Mouse (Mus musculus) limb, embryonic 10.5 days (tissue): ENCODE measurements around the gene Selenon. TPM values are rescaled to one million over a fixed set of nuclear protein-coding genes. Genes with fewer than 3 reads are reported as not detected.

Experiments used
- DNase-seq: peaks from one replicate; pipeline ENCODE4 v3.0.0-alpha.2; 2017; ENCODE audit warnings: low spot score
- H3K27ac ChIP-seq: fragments of 300-500 bp; sonication (generic); 2 replicates; pipeline ENCODE4 v1.5.1; 2016; ENCODE audit warnings: mild to moderate bottlenecking
- H3K27me3 ChIP-seq: fragments of 300-500 bp; sonication (generic); 2 replicates; pipeline ENCODE4 v1.6.1; 2016; ENCODE audit warnings: low read depth, mild to moderate bottlenecking; ENCODE audit not compliant: poor library complexity, severe bottlenecking
- H3K36me3 ChIP-seq: fragments of 300-500 bp; sonication (generic); 2 replicates; pipeline ENCODE4 v1.6.1; 2016; ENCODE audit warnings: mild to moderate bottlenecking, moderate library complexity
- H3K4me1 ChIP-seq: fragments of 300-500 bp; sonication (generic); 2 replicates; pipeline ENCODE4 v1.6.1; 2016
- H3K4me3 ChIP-seq: fragments of 300-500 bp; sonication (generic); 2 replicates; pipeline ENCODE4 v1.5.1; 2016; ENCODE audit warnings: mild to moderate bottlenecking, moderate library complexity
- H3K9me3 ChIP-seq: fragments of 300-500 bp; sonication (generic); replicated peaks from 2 replicates; pipeline ENCODE4 v1.6.1; 2016; ENCODE audit warnings: mild to moderate bottlenecking
- WGBS: fragments of 180-500 bp; shearing (Covaris S2); methylation state at CpG from one replicate; pipeline ENCODE4 v1.1.7; 2016; 5-methylcytosine and 5-hydroxymethylcytosine counted together
- polyA plus RNA-seq: library from polyadenylated mRNA; unstranded; fragments of >200 nt; fragmentation: Nextera tagmentation; extraction: Ambion mirVana; gene quantifications from 2 replicates; pipeline ENCODE4 v1.2.1, GENCODE M21; 2016

Selenon gene
- polyA plus RNA-seq, 1 experiment from 2014 or later = 10.9 TPM

GRCm38 (mm10) chr4:134587636-134588197 lies 35.8 kb upstream of the Selenon start:
- Histone ChIP-seq H3K36me3 (no peaks in the 10 kb centered on the region), H3K9me3 (no peaks in the 10 kb centered on the region), H3K27ac (no peak overlapping the region), H3K27me3 (no peaks in the 10 kb centered on the region), H3K4me3 (no peak overlapping the region), H3K4me1 (peaks cover 22% of the 10 kb centered on the region)
- 71% methylated on average over 11 of the region's 11 CpGs for WGBS
- no peak for DNase-seq

- WGBS = 91% methylated on average over 1 of the region's 1 CpGs
- Histone ChIP-seq H3K27me3 (no peaks in the 10 kb centered on the region), H3K9me3 (no peaks in the 10 kb centered on the region), H3K27ac (no peak overlapping the region), H3K4me1 (peaks cover 14% of the 10 kb centered on the region), H3K36me3 (no peaks in the 10 kb centered on the region), H3K4me3 (no peak overlapping the region)
- DNase-seq = no peak
Measured at GRCm38 (mm10) chr4:134586631-134587030, 34.7 kb upstream of the Selenon start.

- Histone ChIP-seq H3K36me3 (no peaks in the 10 kb centered on the region), H3K4me3 (no peak overlapping the region), H3K27ac (no peak overlapping the region), H3K27me3 (peaks cover 1% of the 10 kb centered on the region; the same call in 1 of the 2 replicates), H3K4me1 (peaks cover 13% of the 10 kb centered on the region; the same call in 1 of the 2 replicates), H3K9me3 (no peaks in the 10 kb centered on the region)
- WGBS = 93% methylated on average over 7 of the region's 7 CpGs
- DNase-seq = no peak
Measured at GRCm38 (mm10) chr4:134586126-134586525, 34.2 kb upstream of the Selenon start.

- Histone ChIP-seq H3K4me1 (peaks cover 29% of the 10 kb centered on the region), H3K9me3 (no peaks in the 10 kb centered on the region), H3K27ac (no peak overlapping the region), H3K27me3 (peaks cover 12% of the 10 kb centered on the region; the same call in 1 of the 2 replicates), H3K4me3 (no peak overlapping the region), H3K36me3 (no peaks in the 10 kb centered on the region)
- DNase-seq = no peak
- WGBS = 77% methylated on average over 3 of the region's 3 CpGs
Measured at GRCm38 (mm10) chr4:134583513-134583912, 31.5 kb upstream of the Selenon start.

GRCm38 (mm10) chr4:134581365-134581764 lies 29.4 kb upstream of the Selenon start:
- H3K9me3 ChIP-seq = no peaks in the 10 kb centered on the region
- no peak for DNase-seq
- no peaks in the 10 kb centered on the region for H3K36me3 ChIP-seq
- H3K27me3 ChIP-seq = peaks cover 13% of the 10 kb centered on the region; the same call in 1 of the 2 replicates
- no peak overlapping the region for H3K27ac ChIP-seq
- H3K4me3 ChIP-seq = no peak overlapping the region
- H3K4me1 ChIP-seq = peaks cover 25% of the 10 kb centered on the region
- WGBS = 67% methylated on average over 8 of the region's 8 CpGs

GRCm38 (mm10) chr4:134580351-134581148 lies 28.6 kb upstream of the Selenon start:
- Histone ChIP-seq H3K4me1 (peaks cover 30% of the 10 kb centered on the region), H3K27ac (no peak overlapping the region), H3K36me3 (no peaks in the 10 kb centered on the region), H3K27me3 (peaks cover 13% of the 10 kb centered on the region; the same call in 1 of the 2 replicates), H3K4me3 (no peak overlapping the region), H3K9me3 (no peaks in the 10 kb centered on the region)
- DNase-seq = no peak
- 75% methylated on average over 15 of the region's 15 CpGs for WGBS

DNA sequence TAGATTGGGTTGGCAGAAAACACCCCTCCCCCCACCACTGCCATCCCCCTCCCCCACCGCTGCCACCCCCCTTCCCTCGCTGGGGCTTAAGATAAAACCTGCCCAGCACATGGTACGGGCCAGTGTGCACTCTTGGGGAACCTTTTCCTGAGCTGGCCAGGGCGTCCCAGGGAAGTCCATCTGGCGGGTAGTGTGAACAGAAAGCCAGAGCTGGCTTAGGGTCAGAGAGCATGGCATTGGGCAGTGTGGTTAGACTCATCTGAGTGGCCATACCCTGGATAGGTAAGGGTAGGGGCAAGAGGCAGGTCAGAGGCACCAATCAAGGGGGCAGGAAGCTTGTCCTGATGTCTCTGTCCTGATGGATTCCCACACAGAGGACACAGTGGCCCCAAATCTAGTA lies 27.7 kb upstream of the Selenon start:
- Histone ChIP-seq H3K4me3 (peak overlapping the region; percentile 24), H3K9me3 (no peaks in the 10 kb centered on the region), H3K36me3 (no peaks in the 10 kb centered on the region), H3K27me3 (peaks cover 13% of the 10 kb centered on the region; the same call in 1 of the 2 replicates), H3K4me1 (peaks cover 34% of the 10 kb centered on the region), H3K27ac (peak overlapping the region; percentile 33)
- WGBS = 30% methylated on average over 5 of the region's 5 CpGs
- no peak for DNase-seq

GRCm38 (mm10) chr4:134579212-134579611 lies 27.2 kb upstream of the Selenon start:
- 6% methylated on average over 11 of the region's 11 CpGs for WGBS
- no peaks in the 10 kb centered on the region; the same call in 1 of the 2 replicates for H3K36me3 ChIP-seq
- H3K27ac ChIP-seq = peak overlapping the region; percentile 33
- peak overlapping the region; percentile 24 for H3K4me3 ChIP-seq
- H3K27me3 ChIP-seq = peaks cover 13% of the 10 kb centered on the region; the same call in 1 of the 2 replicates
- no peak for DNase-seq
- H3K4me1 ChIP-seq = peaks cover 34% of the 10 kb centered on the region
- no peaks in the 10 kb centered on the region for H3K9me3 ChIP-seq

- H3K27me3 ChIP-seq = peaks cover 13% of the 10 kb centered on the region; the same call in 1 of the 2 replicates
- no peak for DNase-seq
- 0 out of 2 replicates have a peak overlapping the region, but pooled peaks have one; percentile 33 for H3K27ac ChIP-seq
- H3K4me1 ChIP-seq = peaks cover 34% of the 10 kb centered on the region
- H3K4me3 ChIP-seq = no peak overlapping the region
- H3K9me3 ChIP-seq = no peaks in the 10 kb centered on the region
- 77% methylated on average over 5 of the region's 5 CpGs for WGBS
- H3K36me3 ChIP-seq = no peaks in the 10 kb centered on the region; the same call in 1 of the 2 replicates
Measured at GRCm38 (mm10) chr4:134578407-134578806, 26.4 kb upstream of the Selenon start.

GRCm38 (mm10) chr4:134577281-134577680 lies 25.3 kb upstream of the Selenon start:
- WGBS = 56% methylated on average over 2 of the region's 2 CpGs
- no peak overlapping the region for H3K27ac ChIP-seq
- H3K4me3 ChIP-seq = no peak overlapping the region
- H3K4me1 ChIP-seq = peaks cover 34% of the 10 kb centered on the region
- no peaks in the 10 kb centered on the region; the same call in 1 of the 2 replicates for H3K36me3 ChIP-seq
- H3K9me3 ChIP-seq = no peaks in the 10 kb centered on the region
- peaks cover 13% of the 10 kb centered on the region; the same call in 1 of the 2 replicates for H3K27me3 ChIP-seq
- DNase-seq = no peak

- H3K27me3 ChIP-seq = peaks cover 10% of the 10 kb centered on the region; the same call in 1 of the 2 replicates
- no peak overlapping the region for H3K27ac ChIP-seq
- peaks cover 27% of the 10 kb centered on the region for H3K4me1 ChIP-seq
- H3K9me3 ChIP-seq = no peaks in the 10 kb centered on the region
- no peak overlapping the region for H3K4me3 ChIP-seq
- no peak for DNase-seq
- no peaks in the 10 kb centered on the region; the same call in 1 of the 2 replicates for H3K36me3 ChIP-seq
- 25% methylated on average over 11 of the region's 11 CpGs for WGBS
Measured at GRCm38 (mm10) chr4:134575486-134575885, 23.5 kb upstream of the Selenon start.

DNA sequence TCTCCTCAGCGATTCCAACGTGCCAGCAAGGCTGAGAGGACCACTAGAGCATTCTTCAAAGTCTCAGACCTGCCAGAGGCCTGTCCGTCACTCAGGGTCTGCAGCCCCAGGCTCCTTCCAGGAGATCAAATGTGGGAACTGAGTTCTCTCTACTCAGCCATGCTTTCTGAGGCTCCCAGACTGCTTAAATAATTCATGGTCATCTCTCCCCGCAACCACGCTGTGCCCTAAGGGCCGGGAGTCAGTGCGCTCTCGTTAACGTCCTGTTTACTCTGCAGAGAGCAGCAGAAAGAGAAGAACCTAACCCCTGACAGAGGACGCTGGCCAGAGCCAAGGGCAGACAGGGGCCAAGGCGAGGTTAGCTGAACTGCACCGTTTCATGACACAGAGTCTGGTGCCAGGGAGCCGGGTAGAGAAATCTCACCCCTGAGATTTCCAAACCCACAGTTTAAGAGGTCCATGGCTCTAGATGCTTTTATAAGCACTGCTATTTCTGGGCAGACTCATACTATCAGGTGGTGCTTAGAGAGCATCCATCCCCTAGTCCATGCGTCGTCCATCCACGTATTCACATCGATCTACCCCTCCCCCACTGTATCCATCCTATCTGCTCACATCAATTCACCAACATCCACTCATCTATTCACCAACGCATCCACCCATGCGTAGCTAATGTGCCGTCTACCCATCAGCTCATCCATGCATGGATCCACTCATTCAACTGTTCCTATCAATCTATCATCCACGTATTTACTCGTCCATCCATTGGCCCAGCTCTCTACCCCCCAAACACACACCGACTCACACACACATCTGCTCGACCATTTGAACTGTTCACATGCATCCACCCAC lies 20.7 kb upstream of the Selenon start:
- 83% methylated on average over 24 of the region's 24 CpGs for WGBS
- no peaks in the 10 kb centered on the region; the same call in 1 of the 2 replicates for H3K36me3 ChIP-seq
- peaks cover 10% of the 10 kb centered on the region; the same call in 1 of the 2 replicates for H3K27me3 ChIP-seq
- DNase-seq = no peak
- H3K27ac ChIP-seq = no peak overlapping the region
- H3K4me1 ChIP-seq = peaks cover 11% of the 10 kb centered on the region
- no peak overlapping the region for H3K4me3 ChIP-seq
- no peaks in the 10 kb centered on the region for H3K9me3 ChIP-seq
